Mouse (Mus musculus): ENCODE results near the gene Plscr1. TPM values are rescaled to one million over a fixed set of nuclear protein-coding genes. Genes with fewer than 3 reads are reported as not detected.
A peak's percentile ranks its signal among the peaks of the same experiment; 100 is the strongest.

Gene Plscr1
- polyA plus RNA-seq (2014; fragmentation: Nextera tagmentation; extraction: Ambion mirVana): 7.1 and 8.6 TPM in 2 replicates

GRCm38 (mm10) chr9:92249447-92249852, at the start of gene Plscr1:
Gene Plscr1 (plus strand): TSS chr9:92249750.
- WGBS: 33% methylated on average over 7 of the region's 7 CpGs
- Histone ChIP-seq H3K9ac (ENCODE audit: low read length) (peak within 1 kb of the TSS; percentile 75), H3K27ac (ENCODE audit: low read depth, low read length) (peak within 1 kb of the TSS; percentile 55), H3K9me3 (replicated peaks; ENCODE audit: control insufficient read depth, low read length) (no peaks in the 10 kb centered on the region), H3K36me3 (ENCODE audit: control insufficient read depth, insufficient read depth, low read length) (no peaks in the 10 kb centered on the region), H3K4me3 (ENCODE audit: low read depth, low read length) (peak within 1 kb of the TSS; percentile 56), H3K4me2 (ENCODE audit: low read length) (peak within 1 kb of the TSS; percentile 81), H3K27me3 (replicated peaks; ENCODE audit: control insufficient read depth, insufficient read depth, low read length) (no peaks in the 10 kb centered on the region), H3K4me1 (ENCODE audit: control insufficient read depth, insufficient read depth, low read length) (peaks cover 3% of the 10 kb centered on the region; the same call in 1 of the 2 replicates)
- DNase-seq (ENCODE audit: low spot score): peak; percentile 3
- ATAC-seq: no peak

- H3K4me3 ChIP-seq (ENCODE audit: low read depth, low read length): no peak overlapping the region
- ATAC-seq: no peak
These were observed 45.2 kb upstream of the Plscr1 start for GRCm38 (mm10) chr9:92204397-92204796.

GRCm38 (mm10) chr9:92207307-92207706, 42.2 kb upstream of the Plscr1 start:
- Histone ChIP-seq H3K27ac (ENCODE audit: low read depth, low read length) (no peak overlapping the region), H3K9me3 (replicated peaks; ENCODE audit: control insufficient read depth, low read length) (no peaks in the 10 kb centered on the region), H3K4me1 (ENCODE audit: control insufficient read depth, insufficient read depth, low read length) (no peaks in the 10 kb centered on the region), H3K4me3 (ENCODE audit: low read depth, low read length) (no peak overlapping the region), H3K27me3 (replicated peaks; ENCODE audit: control insufficient read depth, insufficient read depth, low read length) (no peaks in the 10 kb centered on the region), H3K4me2 (ENCODE audit: low read length) (no peak overlapping the region), H3K36me3 (ENCODE audit: control insufficient read depth, insufficient read depth, low read length) (no peaks in the 10 kb centered on the region), H3K9ac (ENCODE audit: low read length) (no peak overlapping the region)
- 45% methylated on average over 4 of the region's 4 CpGs for WGBS
- peak; percentile 72 for ATAC-seq
- DNase-seq (ENCODE audit: low spot score): peak; percentile 86

More at GRCm38 (mm10) chr9:92204397-92204796, 45.2 kb upstream of the Plscr1 start:
- 75% methylated on average over 2 of the region's 2 CpGs for WGBS
- H3K27ac ChIP-seq (ENCODE audit: low read depth, low read length): no peak overlapping the region
- H3K9ac ChIP-seq (ENCODE audit: low read length): no peak overlapping the region
- no peaks in the 10 kb centered on the region for H3K36me3 ChIP-seq (ENCODE audit: control insufficient read depth, insufficient read depth, low read length)
- no peak for DNase-seq (ENCODE audit: low spot score)
- H3K4me2 ChIP-seq (ENCODE audit: low read length): no peak overlapping the region
- H3K27me3 ChIP-seq (replicated peaks; ENCODE audit: control insufficient read depth, insufficient read depth, low read length): no peaks in the 10 kb centered on the region
- H3K4me1 ChIP-seq (ENCODE audit: control insufficient read depth, insufficient read depth, low read length): no peaks in the 10 kb centered on the region
- H3K9me3 ChIP-seq (replicated peaks; ENCODE audit: control insufficient read depth, low read length): no peaks in the 10 kb centered on the region

GRCm38 (mm10) chr9:92207757-92208156, 41.8 kb upstream of the Plscr1 start:
- DNase-seq (ENCODE audit: low spot score) (no peak), ATAC-seq (0 out of 2 replicates have a peak, but pooled peaks have one; percentile 6)
- Histone ChIP-seq H3K36me3 (ENCODE audit: control insufficient read depth, insufficient read depth, low read length) (no peaks in the 10 kb centered on the region), H3K4me3 (ENCODE audit: low read depth, low read length) (no peak overlapping the region), H3K27me3 (replicated peaks; ENCODE audit: control insufficient read depth, insufficient read depth, low read length) (no peaks in the 10 kb centered on the region), H3K9ac (ENCODE audit: low read length) (no peak overlapping the region), H3K4me2 (ENCODE audit: low read length) (no peak overlapping the region), H3K27ac (ENCODE audit: low read depth, low read length) (no peak overlapping the region), H3K9me3 (replicated peaks; ENCODE audit: control insufficient read depth, low read length) (no peaks in the 10 kb centered on the region), H3K4me1 (ENCODE audit: control insufficient read depth, insufficient read depth, low read length) (no peaks in the 10 kb centered on the region)
- 79% methylated on average over 8 of the region's 8 CpGs for WGBS

- DNase-seq (ENCODE audit: low spot score): peak; percentile 16
- WGBS: 44% methylated on average over 3 of the region's 3 CpGs
- no peak for ATAC-seq
These were observed 39.7 kb upstream of the Plscr1 start for GRCm38 (mm10) chr9:92209850-92210249.

GRCm38 (mm10) chr9:92210386-92210967, 39.1 kb upstream of the Plscr1 start:
- no peaks in the 10 kb centered on the region for H3K27me3 ChIP-seq (replicated peaks; ENCODE audit: control insufficient read depth, insufficient read depth, low read length)
- peak; percentile 52; the same call in 1 of the 2 replicates for ATAC-seq
- 63% methylated on average over 7 of the region's 7 CpGs for whole genome bisulfite sequencing
- H3K27ac ChIP-seq (ENCODE audit: low read depth, low read length): no peak overlapping the region
- H3K9ac ChIP-seq (ENCODE audit: low read length): no peak overlapping the region
- no peaks in the 10 kb centered on the region for H3K36me3 ChIP-seq (ENCODE audit: control insufficient read depth, insufficient read depth, low read length)
- H3K4me1 ChIP-seq (ENCODE audit: control insufficient read depth, insufficient read depth, low read length): no peaks in the 10 kb centered on the region
- H3K9me3 ChIP-seq (replicated peaks; ENCODE audit: control insufficient read depth, low read length): no peaks in the 10 kb centered on the region
- H3K4me2 ChIP-seq (ENCODE audit: low read length): no peak overlapping the region
- H3K4me3 ChIP-seq (ENCODE audit: low read depth, low read length): no peak overlapping the region
- DNase-seq (ENCODE audit: low spot score): peak; percentile 54

More at GRCm38 (mm10) chr9:92209850-92210249, 39.7 kb upstream of the Plscr1 start:
- H3K4me1 ChIP-seq (ENCODE audit: control insufficient read depth, insufficient read depth, low read length): no peaks in the 10 kb centered on the region
- no peak overlapping the region for H3K4me2 ChIP-seq (ENCODE audit: low read length)
- no peak overlapping the region for H3K9ac ChIP-seq (ENCODE audit: low read length)
- no peaks in the 10 kb centered on the region for H3K27me3 ChIP-seq (replicated peaks; ENCODE audit: control insufficient read depth, insufficient read depth, low read length)
- H3K27ac ChIP-seq (ENCODE audit: low read depth, low read length): no peak overlapping the region
- H3K36me3 ChIP-seq (ENCODE audit: control insufficient read depth, insufficient read depth, low read length): no peaks in the 10 kb centered on the region
- no peak overlapping the region for H3K4me3 ChIP-seq (ENCODE audit: low read depth, low read length)
- no peaks in the 10 kb centered on the region for H3K9me3 ChIP-seq (replicated peaks; ENCODE audit: control insufficient read depth, low read length)

- H3K27ac ChIP-seq (ENCODE audit: low read depth, low read length): no peak overlapping the region
- DNase-seq (ENCODE audit: low spot score) (no peak), ATAC-seq (no peak)
- no peaks in the 10 kb centered on the region for H3K36me3 ChIP-seq (ENCODE audit: control insufficient read depth, insufficient read depth, low read length)
- no peak overlapping the region for H3K9ac ChIP-seq (ENCODE audit: low read length)
- no peak overlapping the region for H3K4me3 ChIP-seq (ENCODE audit: low read depth, low read length)
- H3K27me3 ChIP-seq (replicated peaks; ENCODE audit: control insufficient read depth, insufficient read depth, low read length): no peaks in the 10 kb centered on the region
- no peak overlapping the region for H3K4me2 ChIP-seq (ENCODE audit: low read length)
- 80% methylated on average over 3 of the region's 3 CpGs for WGBS
- H3K4me1 ChIP-seq (ENCODE audit: control insufficient read depth, insufficient read depth, low read length): no peaks in the 10 kb centered on the region
- no peaks in the 10 kb centered on the region for H3K9me3 ChIP-seq (replicated peaks; ENCODE audit: control insufficient read depth, low read length)
These were observed 38.5 kb upstream of the Plscr1 start for GRCm38 (mm10) chr9:92211048-92211447.

GRCm38 (mm10) chr9:92217484-92217883, 32.1 kb upstream of the Plscr1 start:
- peak; percentile 52 for DNase-seq (ENCODE audit: low spot score)
- WGBS: 74% methylated on average over 4 of the region's 4 CpGs

GRCm38 (mm10) chr9:92217896-92218295, 31.7 kb upstream of the Plscr1 start:
- no peak overlapping the region for H3K9ac ChIP-seq (ENCODE audit: low read length)
- ATAC-seq: no peak
- 83% methylated on average over 2 of the region's 2 CpGs for WGBS

More at GRCm38 (mm10) chr9:92217484-92217883, 32.1 kb upstream of the Plscr1 start:
- Histone ChIP-seq H3K4me3 (ENCODE audit: low read depth, low read length) (no peak overlapping the region), H3K4me1 (ENCODE audit: control insufficient read depth, insufficient read depth, low read length) (no peaks in the 10 kb centered on the region), H3K4me2 (ENCODE audit: low read length) (no peak overlapping the region), H3K27ac (ENCODE audit: low read depth, low read length) (no peak overlapping the region), H3K27me3 (replicated peaks; ENCODE audit: control insufficient read depth, insufficient read depth, low read length) (no peaks in the 10 kb centered on the region), H3K9ac (ENCODE audit: low read length) (no peak overlapping the region), H3K9me3 (replicated peaks; ENCODE audit: control insufficient read depth, low read length) (no peaks in the 10 kb centered on the region), H3K36me3 (ENCODE audit: control insufficient read depth, insufficient read depth, low read length) (no peaks in the 10 kb centered on the region)
- ATAC-seq: no peak

More at GRCm38 (mm10) chr9:92217896-92218295, 31.7 kb upstream of the Plscr1 start:
- no peaks in the 10 kb centered on the region for H3K27me3 ChIP-seq (replicated peaks; ENCODE audit: control insufficient read depth, insufficient read depth, low read length)
- no peaks in the 10 kb centered on the region for H3K36me3 ChIP-seq (ENCODE audit: control insufficient read depth, insufficient read depth, low read length)
- no peaks in the 10 kb centered on the region for H3K4me1 ChIP-seq (ENCODE audit: control insufficient read depth, insufficient read depth, low read length)
- H3K9me3 ChIP-seq (replicated peaks; ENCODE audit: control insufficient read depth, low read length): no peaks in the 10 kb centered on the region
- H3K27ac ChIP-seq (ENCODE audit: low read depth, low read length): no peak overlapping the region
- DNase-seq (ENCODE audit: low spot score): no peak
- H3K4me2 ChIP-seq (ENCODE audit: low read length): no peak overlapping the region
- no peak overlapping the region for H3K4me3 ChIP-seq (ENCODE audit: low read depth, low read length)
